Mouse (Mus musculus) forebrain, embryonic 10.5 days (tissue): ENCODE measurements around the gene Klk8. TPM values are rescaled to one million over a fixed set of nuclear protein-coding genes. Genes with fewer than 3 reads are reported as not detected.

ENCODE experiments used
- DNase-seq: peaks from one replicate; pipeline ENCODE4 v3.0.0-alpha.2; 2017; ENCODE audit warnings: low spot score; ENCODE audit errors: extremely low spot score
- H3K27ac ChIP-seq: fragments of 300-500 bp; sonication (generic); 2 replicates; pipeline ENCODE4 v1.5.1; 2016; ENCODE audit warnings: mild to moderate bottlenecking
- H3K27me3 ChIP-seq: fragments of 300-500 bp; sonication (generic); 2 replicates; pipeline ENCODE4 v1.6.1; 2016; ENCODE audit warnings: mild to moderate bottlenecking; ENCODE audit not compliant: poor library complexity, severe bottlenecking
- H3K36me3 ChIP-seq: fragments of 300-500 bp; sonication (generic); replicated peaks from 2 replicates; pipeline ENCODE4 v1.6.1; 2016; ENCODE audit warnings: mild to moderate bottlenecking, moderate library complexity
- H3K4me1 ChIP-seq: fragments of 300-500 bp; sonication (generic); 2 replicates; pipeline ENCODE4 v1.6.1; 2016
- H3K4me3 ChIP-seq: fragments of 300-500 bp; sonication (generic); 2 replicates; pipeline ENCODE4 v1.5.1; 2016; ENCODE audit warnings: mild to moderate bottlenecking, moderate library complexity
- H3K9me3 ChIP-seq: fragments of 300-500 bp; sonication (generic); 2 replicates; pipeline ENCODE4 v1.6.1; 2016; ENCODE audit warnings: mild to moderate bottlenecking, moderate library complexity
- WGBS: fragments of 180-500 bp; shearing (Covaris S2); methylation state at CpG from one replicate; pipeline ENCODE4 v1.1.7; 2016; 5-methylcytosine and 5-hydroxymethylcytosine counted together
- polyA plus RNA-seq: library from polyadenylated mRNA; unstranded; fragments of >200 nt; fragmentation: Nextera tagmentation; extraction: Ambion mirVana; gene quantifications from 2 replicates; pipeline ENCODE4 v1.2.1, GENCODE M21; 2016

The Klk8 gene
- polyA plus RNA-seq, 1 experiment from 2014 or later, result 12.8 TPM

DNA sequence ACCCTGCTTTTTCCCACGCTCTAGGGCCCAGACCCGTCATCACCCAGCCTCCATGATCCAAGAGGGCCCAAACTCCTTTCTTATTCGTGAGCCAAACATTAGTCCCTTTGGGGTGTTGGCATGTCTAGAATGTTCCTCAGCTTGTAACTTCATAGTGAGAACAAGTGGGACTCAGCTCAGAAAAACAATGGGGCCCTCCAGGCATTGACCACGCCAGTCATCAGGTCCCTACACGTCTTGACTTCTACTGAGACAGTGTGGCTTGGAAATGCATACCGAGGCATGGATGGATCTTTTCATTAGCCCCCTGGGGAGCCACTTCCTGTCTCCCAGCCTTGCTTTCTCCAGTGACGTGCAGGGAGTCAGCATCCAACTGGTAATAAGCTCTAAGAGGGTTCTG is 2.5 kb downstream of the Klk8 start:
- no peak overlapping the region for H3K27ac ChIP-seq
- 79% methylated on average over 7 of the region's 7 CpGs for WGBS
- no peaks in the 10 kb centered on the region for H3K36me3 ChIP-seq
- H3K9me3 ChIP-seq, result no peaks in the 10 kb centered on the region
- peaks cover 24% of the 10 kb centered on the region for H3K4me1 ChIP-seq
- H3K4me3 ChIP-seq, result no peak overlapping the region
- no peak for DNase-seq
- peaks cover 40% of the 10 kb centered on the region for H3K27me3 ChIP-seq

DNA sequence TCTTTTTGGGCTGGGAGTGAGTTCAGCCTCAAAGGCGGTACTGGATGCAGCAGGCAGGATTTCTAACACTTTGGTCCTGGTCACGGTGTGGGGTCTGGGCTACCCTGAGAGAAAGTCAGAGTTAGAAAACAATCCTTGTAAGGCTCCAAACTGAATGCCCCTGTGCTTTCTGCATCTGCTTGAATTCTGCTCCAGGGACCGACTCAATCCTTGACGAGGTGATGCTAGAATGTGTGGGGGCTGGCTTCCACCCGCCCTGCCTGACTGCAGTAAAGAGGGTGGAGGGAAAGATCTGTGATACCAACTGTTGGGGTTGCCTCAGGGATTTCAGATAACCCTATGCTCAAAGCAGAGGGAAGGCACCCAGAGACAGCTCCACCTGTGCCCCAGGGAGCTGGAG is 13.6 kb downstream of the Klk8 start, which contains the start of gene Klk7:
Klk7 (plus strand) TSS at position 301 of the 400 bp plus-strand sequence.
- no peak within 1 kb of the TSS for H3K4me3 ChIP-seq
- H3K4me1 ChIP-seq, result no peaks in the 10 kb centered on the region
- WGBS, result 56% methylated on average over 5 of the region's 5 CpGs
- H3K9me3 ChIP-seq, result no peaks in the 10 kb centered on the region
- H3K36me3 ChIP-seq, result no peaks in the 10 kb centered on the region
- no peak for DNase-seq
- no peak within 1 kb of the TSS for H3K27ac ChIP-seq
- H3K27me3 ChIP-seq, result no peaks in the 10 kb centered on the region

DNA sequence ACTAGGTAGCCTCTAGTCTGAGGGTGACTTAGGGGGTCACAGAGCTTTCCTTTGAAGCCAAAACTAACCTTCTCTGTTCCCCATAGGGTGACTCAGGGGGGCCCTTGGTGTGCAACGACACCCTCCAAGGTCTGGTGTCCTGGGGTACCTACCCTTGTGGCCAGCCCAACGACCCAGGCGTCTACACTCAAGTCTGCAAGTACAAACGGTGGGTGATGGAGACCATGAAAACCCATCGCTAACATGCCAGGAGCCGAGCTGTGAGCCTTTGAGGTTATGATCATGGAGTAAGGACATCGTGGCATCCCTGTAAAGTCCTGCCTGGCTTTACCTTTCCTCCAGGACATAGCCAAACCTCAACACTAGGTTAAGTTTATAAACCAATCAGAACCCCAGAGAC is 17.8 kb downstream of the Klk8 start:
- no peak for DNase-seq
- Histone ChIP-seq H3K36me3 (no peaks in the 10 kb centered on the region), H3K4me1 (no peaks in the 10 kb centered on the region), H3K27ac (no peak overlapping the region), H3K27me3 (no peaks in the 10 kb centered on the region), H3K4me3 (no peak overlapping the region), H3K9me3 (no peaks in the 10 kb centered on the region)
- WGBS, result 88% methylated on average over 7 of the region's 7 CpGs

DNA sequence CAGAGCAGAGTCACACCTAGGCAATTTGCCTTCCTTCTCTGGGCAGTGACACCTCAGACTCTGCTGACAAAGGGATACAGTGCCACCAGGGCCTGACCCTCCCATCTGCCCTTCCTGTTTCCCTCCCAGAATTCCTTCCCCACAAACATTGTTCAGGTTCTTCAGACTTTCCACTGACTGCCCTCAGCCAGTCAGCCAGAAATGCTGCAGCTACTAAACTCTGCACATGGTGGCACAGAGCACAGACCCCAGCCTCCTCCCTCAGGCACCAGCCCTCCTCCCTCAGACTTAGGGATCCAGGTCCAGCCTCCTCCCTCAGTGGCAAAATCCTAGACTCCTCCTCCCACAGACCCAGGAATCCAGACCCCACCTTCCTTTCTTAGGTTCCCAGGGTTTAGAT is 19.4 kb downstream of the Klk8 start:
- Histone ChIP-seq H3K36me3 (no peaks in the 10 kb centered on the region), H3K4me1 (no peaks in the 10 kb centered on the region), H3K9me3 (no peaks in the 10 kb centered on the region), H3K27ac (no peak overlapping the region), H3K27me3 (no peaks in the 10 kb centered on the region), H3K4me3 (no peak overlapping the region)
- DNase-seq, result no peak

DNA sequence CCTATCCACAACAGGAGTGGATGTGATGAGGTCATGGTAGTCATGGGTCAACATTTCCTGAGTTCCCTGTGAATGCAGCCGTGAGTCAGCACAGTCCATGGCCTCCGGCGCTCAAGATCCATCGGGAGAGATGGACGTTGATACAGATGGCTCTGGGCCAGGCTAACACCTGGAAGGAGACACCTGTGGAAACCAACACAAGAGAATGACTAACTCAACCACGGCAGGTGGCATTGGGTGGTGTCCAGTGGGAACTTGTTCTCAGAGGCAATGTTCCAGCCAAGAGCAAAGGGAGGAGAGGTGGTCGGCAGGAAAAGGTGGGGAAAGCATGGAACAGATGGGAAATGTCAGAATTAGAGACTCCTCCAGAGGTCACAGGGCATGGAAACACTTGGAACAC is 24.2 kb downstream of the Klk8 start:
- Histone ChIP-seq H3K9me3 (no peaks in the 10 kb centered on the region), H3K4me3 (no peak overlapping the region), H3K4me1 (no peaks in the 10 kb centered on the region), H3K27ac (no peak overlapping the region), H3K36me3 (no peaks in the 10 kb centered on the region), H3K27me3 (no peaks in the 10 kb centered on the region)
- 88% methylated on average over 7 of the region's 7 CpGs for WGBS
- no peak for DNase-seq

DNA sequence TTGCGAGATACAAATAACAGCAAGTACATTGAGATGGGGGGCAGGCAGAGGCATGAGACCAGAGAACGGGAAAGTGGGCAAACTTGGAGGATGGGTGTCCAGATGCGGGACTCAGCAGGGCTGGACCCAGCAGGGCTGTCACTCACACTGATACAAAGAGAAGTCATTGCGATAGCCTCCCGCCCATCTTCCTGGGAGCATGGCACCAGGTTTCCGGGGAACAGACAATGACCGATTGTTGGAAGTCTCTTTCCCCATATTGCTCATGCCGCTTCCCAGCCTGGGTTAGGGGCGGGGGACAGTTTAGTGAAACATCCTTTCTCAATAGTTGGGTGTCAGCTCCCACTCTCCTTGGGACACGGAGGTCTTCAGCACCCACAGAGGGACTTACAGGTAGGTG is 26.8 kb downstream of the Klk8 start, which contains the start of gene Klk6:
Klk6 (plus strand) TSS at position 301 of the 400 bp plus-strand sequence.
- Histone ChIP-seq H3K27me3 (no peaks in the 10 kb centered on the region), H3K36me3 (no peaks in the 10 kb centered on the region), H3K27ac (no peak within 1 kb of the TSS), H3K4me1 (no peaks in the 10 kb centered on the region), H3K4me3 (no peak within 1 kb of the TSS), H3K9me3 (no peaks in the 10 kb centered on the region)
- no peak for DNase-seq
- 81% methylated on average over 10 of the region's 10 CpGs for WGBS

DNA sequence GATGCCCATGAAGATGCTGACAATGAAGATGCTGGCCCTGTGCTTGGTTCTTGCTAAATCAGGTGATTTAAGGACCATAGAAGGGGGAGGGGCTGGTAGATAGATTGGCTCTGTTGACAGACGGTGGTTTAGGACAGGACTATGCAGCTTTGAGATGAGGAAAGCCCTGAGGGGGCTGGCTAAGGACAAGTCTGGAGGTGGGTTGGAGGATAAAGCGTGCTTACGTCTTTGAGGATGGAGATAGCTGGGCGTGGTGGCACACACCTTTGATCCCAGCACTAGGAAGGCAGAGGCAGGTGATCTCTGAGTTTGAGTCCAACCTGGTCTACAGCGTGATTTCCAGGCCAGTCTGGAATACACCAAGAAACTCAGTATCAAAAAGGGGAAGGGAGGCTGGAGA is 28.7 kb downstream of the Klk8 start:
- H3K27me3 ChIP-seq, result no peaks in the 10 kb centered on the region
- no peaks in the 10 kb centered on the region for H3K4me1 ChIP-seq
- H3K4me3 ChIP-seq, result no peak overlapping the region
- WGBS, result 88% methylated on average over 5 of the region's 5 CpGs
- DNase-seq, result no peak
- no peaks in the 10 kb centered on the region for H3K9me3 ChIP-seq
- no peak overlapping the region for H3K27ac ChIP-seq
- no peaks in the 10 kb centered on the region for H3K36me3 ChIP-seq

DNA sequence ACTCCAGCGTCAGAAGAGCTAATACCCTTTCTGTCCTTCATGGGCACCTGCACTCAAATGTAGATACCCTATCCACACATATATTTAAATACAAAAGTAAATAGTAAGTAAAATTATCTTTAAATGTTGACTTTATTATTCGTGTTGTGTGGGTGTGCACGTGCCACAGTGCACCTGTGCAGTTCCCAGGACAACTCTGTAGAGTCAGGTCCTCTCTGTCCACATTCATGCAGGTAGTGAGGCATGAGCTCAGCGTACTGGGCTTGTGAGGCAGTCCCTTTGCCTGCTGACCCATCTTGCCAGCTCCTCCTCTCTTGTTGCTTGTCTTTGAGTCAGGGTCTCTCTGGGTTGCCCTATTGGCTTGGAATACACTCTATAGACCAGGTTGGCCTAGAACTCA is 30.3 kb downstream of the Klk8 start:
- H3K27me3 ChIP-seq, result no peaks in the 10 kb centered on the region
- H3K9me3 ChIP-seq, result no peaks in the 10 kb centered on the region
- WGBS, result 82% methylated on average over 4 of the region's 4 CpGs
- 0 out of 2 replicates have a peak, but pooled peaks cover 1% of the 10 kb centered on the region for H3K4me1 ChIP-seq
- H3K36me3 ChIP-seq, result no peaks in the 10 kb centered on the region
- DNase-seq, result no peak
- H3K4me3 ChIP-seq, result no peak overlapping the region
- H3K27ac ChIP-seq, result no peak overlapping the region

DNA sequence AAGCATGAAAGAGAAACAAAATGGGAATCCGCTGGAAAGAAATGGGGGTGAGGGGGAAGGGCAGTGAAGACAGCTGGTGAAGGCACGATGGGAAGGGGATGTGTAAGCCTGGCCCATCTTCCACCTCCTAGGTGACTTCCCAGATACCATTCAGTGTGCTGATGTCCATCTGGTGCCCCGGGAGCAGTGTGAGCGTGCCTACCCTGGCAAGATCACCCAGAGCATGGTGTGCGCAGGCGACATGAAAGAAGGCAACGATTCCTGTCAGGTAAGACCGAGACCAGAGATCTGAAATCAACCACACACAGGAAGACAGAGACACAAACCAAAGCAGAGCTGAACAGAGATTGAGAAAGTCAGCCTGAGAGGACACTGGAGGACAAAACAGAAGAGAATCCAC is 31.6 kb downstream of the Klk8 start:
- DNase-seq, result no peak
- WGBS, result 89% methylated on average over 8 of the region's 8 CpGs
- Histone ChIP-seq H3K27ac (no peak overlapping the region), H3K9me3 (no peaks in the 10 kb centered on the region), H3K36me3 (no peaks in the 10 kb centered on the region), H3K4me1 (peaks cover 6% of the 10 kb centered on the region; the same call in 1 of the 2 replicates), H3K27me3 (no peaks in the 10 kb centered on the region), H3K4me3 (no peak overlapping the region)

DNA sequence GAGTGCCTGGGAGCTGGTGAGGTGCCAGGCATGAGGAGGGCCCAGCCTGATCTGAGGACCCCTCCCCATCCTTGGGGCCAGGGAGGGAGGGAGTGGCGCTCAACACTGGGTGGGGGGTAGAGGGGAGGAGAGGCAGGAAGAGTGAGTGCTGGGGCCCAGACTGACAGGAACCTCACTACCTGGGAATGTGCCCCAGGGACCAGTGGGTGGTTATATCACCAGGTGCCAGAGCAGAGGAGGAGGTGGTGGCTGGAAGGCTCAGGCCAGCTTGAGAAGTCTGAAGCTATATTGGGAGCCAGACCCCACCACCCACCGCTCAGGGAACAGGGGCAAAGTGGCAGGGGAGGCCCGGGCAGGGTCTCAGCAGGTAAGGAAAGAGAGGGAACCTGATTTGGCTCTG is 44.3 kb downstream of the Klk8 start, which contains the start of gene Klk5:
Klk5 (plus strand) TSS at position 271 of the 400 bp plus-strand sequence.
- 56% methylated on average over 3 of the region's 3 CpGs for WGBS
- Histone ChIP-seq H3K9me3 (peaks cover 5% of the 10 kb centered on the region; the same call in 1 of the 2 replicates), H3K27ac (no peak within 1 kb of the TSS), H3K36me3 (no peaks in the 10 kb centered on the region), H3K27me3 (no peaks in the 10 kb centered on the region), H3K4me1 (no peaks in the 10 kb centered on the region), H3K4me3 (no peak within 1 kb of the TSS)
- no peak for DNase-seq

DNA sequence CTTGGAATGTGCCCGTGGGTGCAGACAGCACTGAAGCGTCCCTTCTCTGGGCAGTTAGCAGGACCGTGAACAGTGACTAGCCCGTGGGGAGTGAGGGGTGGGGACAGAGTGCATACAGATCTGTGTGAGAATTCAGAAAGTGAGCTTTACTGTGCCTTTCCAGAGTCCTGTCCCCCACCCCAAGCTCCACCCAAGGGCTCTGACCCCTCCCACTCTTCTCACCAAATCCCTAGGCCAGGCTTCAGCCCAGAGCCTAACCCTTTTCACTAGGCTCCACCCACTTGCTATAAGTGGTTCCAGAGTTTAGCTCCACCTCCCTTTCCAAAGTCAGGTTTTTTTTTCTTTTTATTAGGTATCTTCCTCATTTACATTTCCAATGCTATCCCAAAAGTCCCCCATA is 46.4 kb downstream of the Klk8 start:
- Histone ChIP-seq H3K36me3 (no peaks in the 10 kb centered on the region), H3K27ac (no peak overlapping the region), H3K9me3 (peaks cover 5% of the 10 kb centered on the region; the same call in 1 of the 2 replicates), H3K4me1 (no peaks in the 10 kb centered on the region), H3K4me3 (no peak overlapping the region), H3K27me3 (no peaks in the 10 kb centered on the region)
- 88% methylated on average over 4 of the region's 4 CpGs for WGBS
- no peak for DNase-seq

DNA sequence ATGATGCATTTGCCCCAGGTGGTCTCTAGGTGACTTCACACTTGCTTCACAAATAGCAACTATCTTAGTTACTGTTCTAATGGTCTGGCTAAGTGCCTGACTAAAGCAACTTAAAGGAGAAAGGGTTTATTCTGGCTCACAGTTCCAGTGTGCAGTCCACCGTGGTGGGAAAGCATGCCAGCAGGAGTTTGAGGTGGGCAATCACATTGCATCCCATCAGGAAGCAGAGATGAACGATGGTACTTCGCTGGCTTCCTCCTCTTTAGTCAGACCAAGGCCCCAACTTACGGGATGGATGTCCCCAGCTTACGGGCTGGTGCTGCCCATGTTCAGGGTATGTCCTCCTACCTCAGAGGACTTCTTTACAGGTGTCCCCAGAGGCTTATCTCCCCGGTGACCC is 54.2 kb downstream of the Klk8 start:
- Histone ChIP-seq H3K27ac (no peak overlapping the region), H3K4me1 (no peaks in the 10 kb centered on the region), H3K27me3 (no peaks in the 10 kb centered on the region), H3K9me3 (no peaks in the 10 kb centered on the region), H3K36me3 (no peaks in the 10 kb centered on the region), H3K4me3 (no peak overlapping the region)
- WGBS, result 86% methylated on average over 6 of the region's 6 CpGs
- no peak for DNase-seq
